Mouse (Mus musculus): ENCODE results near the gene Atp13a4.

The Atp13a4 gene

GRCm38 (mm10) chr16:29480396-29480795, 64.3 kb downstream of the Atp13a4 start:
- no peak for DNase-seq (ENCODE audit: low read depth, low spot score)

GRCm38 (mm10) chr16:29463798-29464197, 80.9 kb downstream of the Atp13a4 start:
- no peak for DNase-seq (ENCODE audit: low read depth, low spot score)

DNA sequence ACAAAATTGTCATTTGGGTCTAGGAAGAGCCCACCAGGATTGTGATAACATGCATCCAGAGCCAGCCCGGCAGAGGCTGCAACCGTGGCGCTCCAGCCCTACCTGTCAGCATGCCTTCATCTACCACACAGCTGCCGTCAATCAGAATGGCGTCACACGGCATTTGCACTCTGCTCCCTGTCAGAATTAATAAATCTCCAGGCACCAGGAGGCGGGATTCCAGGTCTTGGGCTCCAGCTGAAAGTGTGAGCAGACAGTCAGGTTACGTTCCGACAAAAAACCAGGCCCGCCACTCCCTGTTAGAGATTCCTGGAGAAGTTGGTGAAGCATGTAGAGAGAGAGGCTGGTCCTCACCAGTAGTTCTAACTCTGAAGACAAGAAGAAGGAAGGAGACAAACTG, 85.3 kb downstream of the Atp13a4 start:
- DNase-seq (ENCODE audit: low read depth, low spot score) = no peak

GRCm38 (mm10) chr16:29456851-29457250, 87.8 kb downstream of the Atp13a4 start:
- DNase-seq (ENCODE audit: low read depth, low spot score) = no peak

- DNase-seq (ENCODE audit: low read depth, low spot score) = no peak
Measured at GRCm38 (mm10) chr16:29453282-29453681, 91.4 kb downstream of the Atp13a4 start.

GRCm38 (mm10) chr16:29451706-29452105, 93.0 kb downstream of the Atp13a4 start:
- DNase-seq (ENCODE audit: low read depth, low spot score) = peak; percentile 74

GRCm38 (mm10) chr16:29442126-29442525, 102.5 kb downstream of the Atp13a4 start:
- no peak for DNase-seq (ENCODE audit: low read depth, low spot score)

- DNase-seq (ENCODE audit: low read depth, low spot score) = no peak
Measured at GRCm38 (mm10) chr16:29441405-29441985, 103.2 kb downstream of the Atp13a4 start.

DNA sequence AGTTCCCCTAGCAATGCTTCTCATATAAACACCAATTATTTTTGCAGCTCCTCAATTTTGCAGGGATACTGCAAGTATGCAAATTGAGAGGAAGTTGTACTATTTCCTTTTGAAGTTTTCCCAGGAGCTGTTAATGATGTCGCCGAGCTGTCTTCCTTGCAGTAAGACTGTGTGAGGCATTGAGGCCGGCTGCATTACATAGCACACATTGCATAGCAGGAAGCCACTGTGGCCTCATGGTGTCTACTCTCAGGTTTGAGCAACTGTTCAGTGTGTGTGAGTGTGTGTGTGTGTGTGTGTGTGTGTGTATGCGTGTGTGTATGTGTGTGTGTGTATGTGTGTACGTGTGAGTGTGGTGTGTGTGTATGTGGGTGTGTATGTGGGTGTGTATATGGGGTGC, 106.6 kb downstream of the Atp13a4 start:
- no peak for DNase-seq (ENCODE audit: low read depth, low spot score)

DNA sequence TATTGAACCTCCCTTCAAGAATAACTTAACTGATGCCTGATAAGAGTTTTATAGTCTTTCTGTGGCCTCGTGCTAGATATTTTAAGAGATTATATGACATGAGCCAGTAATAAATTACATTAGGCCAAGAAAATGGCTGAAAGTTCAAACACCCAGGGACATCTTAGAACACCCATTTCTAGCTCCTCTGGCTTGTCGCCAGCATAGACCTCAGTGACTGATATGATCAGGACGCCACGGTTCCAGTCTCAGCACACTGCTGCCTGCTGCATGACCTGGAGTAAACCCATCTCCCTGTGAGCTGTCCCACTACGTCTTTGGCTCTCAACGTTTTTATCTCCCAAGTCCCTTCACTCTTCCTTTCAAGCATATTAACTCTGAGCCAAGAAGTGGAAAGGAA, 108.9 kb downstream of the Atp13a4 start:
- no peak for DNase-seq (ENCODE audit: low read depth, low spot score)

DNA sequence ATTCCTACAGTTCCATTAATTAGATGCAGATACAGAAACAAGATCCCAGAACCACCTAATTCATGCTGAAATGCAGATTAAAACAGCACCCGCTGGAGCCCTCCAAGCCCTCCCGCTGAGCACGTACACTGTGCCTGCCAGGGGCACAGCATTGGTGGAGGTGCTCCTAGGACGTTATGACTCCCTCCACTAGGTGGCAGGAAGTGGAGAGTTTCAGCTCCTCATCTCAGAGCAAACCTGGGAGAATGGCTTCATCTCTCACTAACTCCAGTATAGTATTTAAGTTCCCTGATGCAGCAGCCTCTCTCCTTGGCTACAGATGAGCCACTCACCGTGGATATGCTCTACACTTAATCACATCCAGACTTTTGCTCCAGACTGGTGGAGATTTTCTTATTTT, 110.0 kb downstream of the Atp13a4 start:
- DNase-seq (ENCODE audit: low read depth, low spot score) = peak; percentile 63

GRCm38 (mm10) chr16:29414822-29415221, 129.8 kb downstream of the Atp13a4 start:
- no peak for DNase-seq (ENCODE audit: low read depth, low spot score)

- no peak for DNase-seq (ENCODE audit: low read depth, low spot score)
Measured at GRCm38 (mm10) chr16:29407319-29407718, 137.3 kb downstream of the Atp13a4 start.

DNA sequence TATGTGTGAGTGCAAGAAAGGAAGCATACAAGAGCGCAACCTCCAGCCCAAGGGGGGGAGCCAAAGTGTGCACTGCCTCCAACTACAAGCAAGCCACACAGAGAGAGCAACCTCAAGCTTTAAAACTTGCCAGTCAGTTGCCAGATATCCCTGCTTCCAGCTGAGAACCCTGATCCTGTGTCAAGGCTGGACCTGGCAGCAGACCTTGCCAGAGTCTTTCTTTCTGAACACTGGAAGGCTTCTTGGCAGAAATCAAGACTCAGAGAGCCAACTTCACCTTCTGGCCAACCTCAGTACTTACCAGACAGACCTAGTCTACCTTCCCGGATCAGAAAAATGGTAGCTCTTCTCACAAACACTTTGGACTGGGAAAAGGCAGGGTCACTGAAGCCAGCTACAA, 145.6 kb downstream of the Atp13a4 start:
- no peak for DNase-seq (ENCODE audit: low read depth, low spot score)

DNA sequence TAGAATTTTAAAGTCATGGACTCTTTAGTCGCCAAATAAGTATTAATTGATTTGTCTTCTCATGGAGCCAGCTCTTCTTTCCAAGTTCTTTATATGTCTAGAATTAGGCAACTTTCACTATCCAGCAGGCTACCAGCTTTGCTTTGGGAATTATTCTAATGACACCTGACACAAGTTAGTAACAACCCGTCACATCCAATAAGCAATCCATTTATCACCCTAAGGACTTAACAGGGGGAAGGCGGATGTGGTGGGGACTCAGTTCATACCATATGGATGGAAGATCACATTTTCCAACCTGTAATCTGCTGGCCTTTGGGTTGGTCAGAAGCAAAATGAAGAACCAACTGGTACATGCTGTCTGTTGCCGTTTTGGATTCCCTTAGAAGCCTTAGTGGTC, 159.9 kb downstream of the Atp13a4 start:
- no peak for DNase-seq (ENCODE audit: low read depth, low spot score)

DNA sequence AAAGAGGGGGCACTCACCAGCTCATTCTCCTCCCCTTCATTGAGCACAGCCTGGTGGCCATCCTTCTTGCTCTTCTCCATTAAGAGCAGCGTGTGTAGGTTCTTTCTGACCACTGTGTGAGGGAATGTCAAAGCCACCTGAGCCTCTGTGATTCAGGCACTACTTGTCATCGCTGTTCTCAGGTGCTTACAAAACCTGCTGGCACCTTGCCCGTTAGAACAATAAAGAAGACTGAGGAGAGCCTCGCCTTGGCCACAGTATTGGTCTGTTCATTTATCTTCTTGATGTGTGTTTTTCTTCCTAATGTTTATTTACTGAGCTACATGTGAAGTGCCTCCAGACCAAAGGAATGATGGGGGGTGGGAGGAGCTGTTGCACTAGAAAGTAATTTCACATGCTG, 166.2 kb downstream of the Atp13a4 start, which contains the start of gene Atp13a5:
TSS of gene Atp13a5 (minus strand) at position 275 of the 400 bp plus-strand sequence.
- no peak for DNase-seq (ENCODE audit: low read depth, low spot score)

- DNase-seq (ENCODE audit: low read depth, low spot score) = no peak
Measured at GRCm38 (mm10) chr16:29374636-29375035, 170.0 kb downstream of the Atp13a4 start.
